Mouse (Mus musculus) cerebellum, adult (tissue): Measurements from ENCODE around the gene Ttc19.
"Not testable (repeated sequence)": the region's sequence is repeated elsewhere in the genome, so short reads cannot be mapped to it uniquely, and the experiment has no call there.

Experiments used
- ATAC-seq: cut with Nextera tagmentation; 2 replicates; pipeline ENCODE4 v1.9.2; 2017; ENCODE audit warnings: mild to moderate bottlenecking, moderate library complexity, mixed read lengths; ENCODE audit not compliant: insufficient number of reproducible peaks, low FRiP score, low TSS enrichment

Ttc19 gene

GRCm38 (mm10) chr11:62281601-62281997, 326 bp downstream of the Ttc19 start:
- peak; percentile 70 for ATAC-seq

DNA sequence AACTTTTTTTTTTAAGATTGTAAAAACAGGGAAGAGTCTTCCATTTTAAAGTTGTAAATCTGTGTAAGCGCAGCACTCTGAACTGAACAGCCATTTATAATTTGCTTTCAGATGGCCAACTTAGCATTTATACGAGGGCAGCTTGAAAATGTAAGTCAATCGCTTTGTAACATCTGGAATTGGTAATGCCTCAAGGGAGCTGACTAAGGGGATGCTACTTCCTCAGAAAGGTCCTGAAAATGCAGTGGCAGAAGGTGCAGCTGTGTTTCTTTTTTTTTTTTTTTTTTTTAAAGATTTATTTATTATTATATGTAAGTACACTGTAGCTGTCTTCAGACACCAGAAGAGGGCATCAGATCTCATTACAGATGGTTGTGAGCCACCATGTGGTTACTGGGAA, 2.7 kb downstream of the Ttc19 start:
- not testable (repeated sequence) for ATAC-seq

DNA sequence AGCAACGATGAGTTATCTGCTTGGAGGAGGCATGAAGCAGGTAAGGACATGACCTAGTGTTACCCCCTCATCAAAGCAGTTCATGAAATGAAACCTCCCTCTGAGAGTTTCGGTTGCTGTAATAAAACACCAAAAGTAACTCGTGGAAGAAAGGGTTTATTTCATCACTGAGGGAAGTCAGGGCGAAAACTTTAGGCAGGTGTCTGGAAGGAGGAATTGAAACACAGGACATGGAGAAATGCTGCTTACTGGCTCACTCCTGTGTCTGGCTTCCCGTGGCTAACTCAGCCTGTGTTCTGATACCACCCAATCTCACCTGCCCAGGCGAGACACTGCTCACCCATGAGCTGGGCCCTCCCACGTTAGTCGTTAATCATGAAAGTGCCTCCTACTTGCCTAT, 3.7 kb downstream of the Ttc19 start:
- no peak for ATAC-seq

- no peak for ATAC-seq
Observed at GRCm38 (mm10) chr11:62287700-62288099, 6.4 kb downstream of the Ttc19 start.

- ATAC-seq: no peak
Observed at GRCm38 (mm10) chr11:62294121-62294520, 12.8 kb downstream of the Ttc19 start.

- ATAC-seq: no peak
Observed at GRCm38 (mm10) chr11:62298883-62299282, 17.6 kb downstream of the Ttc19 start.

DNA sequence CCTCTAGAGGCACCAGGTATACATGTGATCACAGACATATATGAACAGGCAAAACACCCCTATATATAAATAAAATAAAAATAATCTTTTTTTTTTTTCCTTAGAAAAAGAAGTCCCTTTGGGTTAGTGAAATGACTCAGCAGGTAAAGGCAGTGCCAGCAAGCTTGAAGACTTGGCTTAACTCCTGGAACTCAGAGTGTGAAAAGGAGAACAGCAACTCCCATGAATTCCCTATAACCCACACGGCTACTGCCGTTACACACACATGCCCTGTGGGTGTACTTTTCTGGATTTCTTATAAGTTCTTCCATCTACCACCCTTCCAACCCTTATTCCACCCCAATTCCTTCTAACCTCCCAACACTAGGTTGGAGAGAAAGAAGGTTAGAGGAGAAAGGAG, 24.6 kb downstream of the Ttc19 start:
- ATAC-seq: no peak

GRCm38 (mm10) chr11:62309296-62309695, 28.0 kb downstream of the Ttc19 start:
- no peak for ATAC-seq

DNA sequence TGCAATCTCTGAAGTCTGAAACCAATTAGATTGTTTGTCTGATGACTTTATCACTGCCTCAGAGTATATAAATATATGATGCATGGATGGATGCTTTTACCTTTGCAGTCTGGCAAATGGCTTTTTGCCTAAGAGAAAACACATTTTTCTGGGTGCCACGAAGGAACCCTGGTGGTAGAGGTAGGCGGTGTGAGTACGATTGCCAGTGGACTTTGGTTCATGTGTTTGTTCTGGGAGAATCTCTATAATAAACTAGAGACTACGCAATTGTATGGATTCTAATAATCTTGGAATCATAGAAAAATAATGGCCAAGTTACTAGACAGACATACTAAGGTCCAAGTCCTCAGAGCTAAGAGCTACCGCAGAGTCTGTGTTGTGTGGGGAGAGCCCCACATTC, 33.7 kb downstream of the Ttc19 start:
- ATAC-seq: no peak

DNA sequence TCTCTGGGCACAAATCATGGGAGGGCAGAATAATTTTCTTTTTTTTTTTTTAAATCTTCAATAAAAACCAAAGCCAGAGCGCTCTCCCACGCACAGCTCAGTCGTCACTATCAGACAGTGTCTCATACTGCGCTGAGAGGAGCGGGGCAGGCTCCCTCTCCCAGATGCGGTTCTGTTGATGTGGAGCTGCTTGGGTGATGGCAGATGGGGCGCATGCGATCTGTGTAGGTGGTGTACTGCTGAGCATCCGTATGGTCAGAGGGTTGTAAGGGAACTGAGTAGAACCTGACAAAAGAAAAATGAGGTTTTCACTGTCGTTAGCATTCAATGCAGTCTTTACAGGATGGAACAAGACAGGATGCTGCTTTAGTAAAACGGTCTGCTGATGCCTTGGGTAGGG, 36.5 kb downstream of the Ttc19 start:
- ATAC-seq: no peak

GRCm38 (mm10) chr11:62320097-62320496, 38.8 kb downstream of the Ttc19 start:
- no peak for ATAC-seq

DNA sequence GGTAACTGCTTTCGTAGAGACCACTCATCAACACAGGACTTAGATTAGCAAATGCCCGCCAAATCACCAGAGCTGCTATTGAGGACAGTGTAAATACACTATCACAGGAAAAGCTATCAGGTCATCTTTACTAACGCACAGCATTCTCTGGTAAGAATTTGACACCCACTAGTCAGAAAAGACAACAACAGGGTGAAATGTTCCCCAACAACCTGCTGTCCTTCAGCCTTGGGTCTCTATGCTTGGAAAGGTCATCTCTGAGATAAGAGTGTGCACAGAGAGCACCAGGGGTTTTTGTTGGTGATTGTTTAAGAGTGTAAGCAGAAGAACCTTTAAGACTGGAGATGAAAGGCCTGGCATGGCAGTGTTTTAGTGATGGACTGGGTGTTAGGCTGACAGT, 42.4 kb downstream of the Ttc19 start:
- ATAC-seq: no peak

GRCm38 (mm10) chr11:62331141-62331540, 49.9 kb downstream of the Ttc19 start:
- ATAC-seq: no peak

DNA sequence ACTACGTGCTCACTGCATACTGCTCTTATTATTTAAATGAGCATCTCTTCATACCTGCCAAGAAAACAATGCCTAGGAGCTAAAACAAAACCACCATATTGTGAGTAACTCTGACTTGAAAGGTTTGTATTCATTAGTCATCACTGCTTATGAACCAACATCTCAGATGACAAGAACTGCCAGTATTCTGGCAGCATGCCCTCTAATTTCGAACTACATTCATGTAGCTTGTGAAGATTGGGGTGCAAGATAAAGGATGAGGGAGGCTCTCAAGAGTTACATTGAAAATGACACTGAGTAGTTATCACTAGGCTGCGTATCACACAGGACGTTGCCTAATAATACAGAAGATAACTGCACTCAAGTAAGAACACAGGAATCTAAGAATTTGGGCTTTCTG, 51.0 kb downstream of the Ttc19 start:
- no peak for ATAC-seq

DNA sequence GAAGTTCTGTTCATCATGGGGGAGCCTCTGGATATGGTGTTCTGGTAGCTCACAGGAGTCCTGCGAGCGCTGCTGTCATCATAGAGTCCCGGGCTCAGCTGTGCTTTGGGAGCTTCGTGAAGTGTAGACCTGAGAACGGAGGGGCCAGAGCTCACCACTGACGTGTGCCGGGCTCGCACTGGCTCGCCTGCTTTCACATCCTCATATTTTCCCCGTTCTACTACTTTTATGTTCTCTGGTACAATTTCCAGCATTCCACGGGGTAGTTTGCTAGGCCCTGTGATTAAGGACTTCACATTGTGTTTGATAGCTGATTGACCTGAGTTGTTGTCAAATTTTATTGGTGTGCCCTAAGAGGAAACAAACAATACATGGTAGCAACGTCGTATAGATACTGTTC, 61.7 kb downstream of the Ttc19 start:
- ATAC-seq: no peak

DNA sequence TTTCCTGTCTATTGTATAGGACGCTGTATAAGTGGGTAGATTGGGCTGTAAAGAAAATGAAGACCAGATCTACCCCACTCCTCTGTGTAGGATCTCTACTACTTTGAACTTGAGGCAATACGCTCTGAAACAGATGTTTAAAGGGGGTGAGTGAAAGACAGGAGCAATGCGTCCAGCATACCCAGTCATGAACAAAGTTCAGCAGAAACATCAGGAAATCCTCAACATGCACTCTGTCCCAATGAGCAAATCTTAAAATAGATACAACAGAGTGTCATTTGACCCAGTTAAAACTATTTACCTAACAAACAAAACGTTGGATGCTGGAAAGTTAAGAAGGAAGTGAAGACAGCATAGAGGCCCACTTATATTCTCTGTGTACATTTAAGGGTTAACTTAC, 70.7 kb downstream of the Ttc19 start:
- no peak for ATAC-seq

DNA sequence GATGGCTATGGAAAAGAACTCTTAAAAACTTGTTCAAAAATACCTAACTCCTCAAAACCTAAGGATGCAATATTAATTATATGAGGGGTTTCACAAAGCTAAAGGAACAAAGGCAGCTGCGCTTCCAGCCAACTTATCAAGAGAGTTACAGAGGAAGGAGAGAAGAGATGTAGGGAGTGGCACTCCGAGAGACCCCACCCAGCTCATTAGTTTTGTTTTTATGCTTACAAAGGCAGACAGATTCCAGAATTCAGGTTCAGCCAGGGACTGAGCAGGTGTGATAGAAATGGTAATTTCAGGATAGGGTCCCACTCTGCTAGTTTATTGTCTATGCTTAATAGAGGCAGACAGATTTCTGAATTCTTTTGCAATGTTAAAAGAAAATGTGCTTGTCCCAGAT, 73.9 kb downstream of the Ttc19 start:
- no peak for ATAC-seq

DNA sequence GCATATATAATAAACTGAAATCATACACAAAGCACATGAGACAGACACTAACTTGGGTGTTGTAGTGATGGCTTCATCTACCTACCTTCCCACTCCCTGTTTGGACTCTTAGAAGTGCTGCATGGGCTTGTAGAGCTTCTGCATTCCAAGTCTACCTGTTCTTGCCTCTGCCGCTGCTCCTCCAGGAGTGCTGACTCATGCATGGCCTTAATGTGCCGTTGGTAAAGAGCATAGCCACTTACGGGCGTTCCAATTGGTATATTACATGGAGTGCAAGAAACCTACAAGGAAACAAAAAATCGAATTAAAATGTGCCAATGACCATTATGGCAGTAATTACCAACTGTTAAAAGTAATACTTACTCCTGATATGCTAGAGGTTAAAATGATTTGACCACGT, 85.6 kb downstream of the Ttc19 start:
- ATAC-seq: no peak

GRCm38 (mm10) chr11:62369924-62370323, 88.7 kb downstream of the Ttc19 start:
- ATAC-seq: no peak

- ATAC-seq: no peak
Observed at GRCm38 (mm10) chr11:62371776-62372175, 90.5 kb downstream of the Ttc19 start.

GRCm38 (mm10) chr11:62377202-62377851, 96.1 kb downstream of the Ttc19 start:
- not testable (repeated sequence) for ATAC-seq
